Mouse (Mus musculus) forebrain, embryonic 15.5 days (tissue): ENCODE results near the gene Gm26992. TPM values are rescaled to one million over a fixed set of nuclear protein-coding genes. Genes with fewer than 3 reads are reported as not detected.

ENCODE experiments used
- ATAC-seq: fragments of 200-750 bp; cut with Nextera tagmentation; replicated peaks from 2 replicates; pipeline ENCODE4 v1.8.0; 2017; ENCODE audit warnings: mild to moderate bottlenecking, moderate TSS enrichment, moderate library complexity
- H3K27ac ChIP-seq: fragments of 300-500 bp; sonication (generic); replicated peaks from 2 replicates; pipeline ENCODE4 v1.5.1; 2015; ENCODE audit warnings: mild to moderate bottlenecking, inconsistent platforms
- H3K27me3 ChIP-seq: fragments of 300-500 bp; sonication (generic); 2 replicates; pipeline ENCODE4 v1.6.1; 2015; ENCODE audit warnings: inconsistent platforms
- H3K36me3 ChIP-seq: fragments of 300-500 bp; sonication (generic); 2 replicates; pipeline ENCODE4 v1.6.1; 2015; ENCODE audit warnings: mild to moderate bottlenecking, inconsistent platforms
- H3K4me1 ChIP-seq: fragments of 300-500 bp; sonication (generic); 2 replicates; pipeline ENCODE4 v1.6.1; 2015; ENCODE audit warnings: inconsistent platforms
- H3K4me2 ChIP-seq: fragments of 300-500 bp; sonication (generic); replicated peaks from 2 replicates; pipeline ENCODE4 v1.6.1; 2015; ENCODE audit warnings: mild to moderate bottlenecking, inconsistent platforms
- H3K4me3 ChIP-seq: fragments of 300-500 bp; sonication (generic); 2 replicates; pipeline ENCODE4 v1.5.1; 2015; ENCODE audit warnings: mild to moderate bottlenecking, inconsistent platforms
- H3K9ac ChIP-seq: fragments of 300-500 bp; sonication (generic); replicated peaks from 2 replicates; pipeline ENCODE4 v1.6.1; 2015; ENCODE audit warnings: mild to moderate bottlenecking, inconsistent platforms
- H3K9me3 ChIP-seq: fragments of 300-500 bp; sonication (generic); 2 replicates; pipeline ENCODE4 v1.6.1; 2016; ENCODE audit warnings: inconsistent platforms
- WGBS: fragments of 180-500 bp; shearing (Covaris S2); methylation state at CpG from one replicate; pipeline ENCODE4 v1.1.7; 2015; ENCODE audit warnings: mixed read lengths; 5-methylcytosine and 5-hydroxymethylcytosine counted together
- polyA plus RNA-seq: library from polyadenylated mRNA; unstranded; fragments of >200 nt; fragmentation: Nextera tagmentation; extraction: Ambion mirVana; gene quantifications from 2 replicates; pipeline ENCODE4 v1.2.1, GENCODE M21; 2015

The Gm26992 gene
- polyA plus RNA-seq: not detected in 2 replicates

DNA sequence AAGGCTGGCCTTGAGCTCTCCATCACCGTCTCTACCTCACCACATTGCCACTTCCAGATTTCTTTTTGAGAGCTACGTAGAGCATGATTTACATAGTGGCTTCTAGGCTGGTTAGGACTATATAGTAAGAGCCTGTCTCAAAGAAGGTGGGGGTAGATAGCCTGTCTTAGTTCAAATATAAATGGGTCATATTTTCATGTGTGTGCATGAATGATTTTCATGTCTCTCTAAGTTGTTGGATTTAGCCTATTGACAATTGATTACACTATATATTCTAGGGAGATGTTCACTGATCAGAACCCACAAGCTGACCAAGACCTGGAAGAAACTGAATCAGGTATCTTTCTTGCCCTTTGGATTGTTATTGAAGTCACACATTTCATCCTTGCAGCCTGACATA lies at the start of gene Gm26992:
Gene Gm26992, plus strand, starts transcription at position 301 of the 400 bp plus-strand sequence.
- no peaks in the 10 kb centered on the region for H3K9me3 ChIP-seq
- no peak within 1 kb of the TSS for H3K9ac ChIP-seq
- H3K27ac ChIP-seq: no peak within 1 kb of the TSS
- 0 out of 2 replicates have a peak, but pooled peaks cover 10% of the 10 kb centered on the region for H3K27me3 ChIP-seq
- H3K4me3 ChIP-seq: no peak within 1 kb of the TSS
- no peak for ATAC-seq
- H3K4me1 ChIP-seq: no peaks in the 10 kb centered on the region
- no peaks in the 10 kb centered on the region for H3K36me3 ChIP-seq
- no peak within 1 kb of the TSS for H3K4me2 ChIP-seq
- 89% methylated on average over 2 of the region's 2 CpGs for WGBS

DNA sequence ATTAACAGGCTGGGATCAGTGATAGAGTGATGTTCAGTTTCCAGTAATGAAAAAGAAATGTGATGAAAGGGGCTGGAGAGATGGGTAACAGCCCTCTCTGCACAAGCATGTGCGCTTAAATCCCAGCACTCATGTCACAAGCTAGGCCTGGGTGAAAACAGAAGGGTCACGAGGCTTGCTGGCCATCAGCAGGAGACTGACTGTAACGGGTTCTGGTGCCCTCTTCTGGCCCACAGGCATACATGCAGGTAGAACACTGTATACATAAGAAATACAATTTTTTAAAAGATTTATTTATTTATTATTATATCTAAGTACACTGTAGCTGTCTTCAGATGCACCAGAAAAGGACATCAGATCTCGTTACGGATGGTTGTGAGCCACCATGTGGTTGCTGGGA lies 47.6 kb upstream of the Gm26992 start:
- no peak for ATAC-seq
- WGBS: 72% methylated on average over 5 of the region's 5 CpGs

GRCm38 (mm10) chrX:103384528-103384927 lies 37.3 kb upstream of the Gm26992 start:
- ATAC-seq: no peak
- 85% methylated on average over 3 of the region's 3 CpGs for WGBS
- peaks cover 3% of the 10 kb centered on the region; the same call in 1 of the 2 replicates for H3K27me3 ChIP-seq

More for the DNA sequence above, 47.6 kb upstream of the Gm26992 start:
- no peak overlapping the region for H3K4me3 ChIP-seq
- no peaks in the 10 kb centered on the region for H3K36me3 ChIP-seq
- H3K27ac ChIP-seq: no peak overlapping the region
- no peaks in the 10 kb centered on the region for H3K9me3 ChIP-seq
- H3K4me1 ChIP-seq: no peaks in the 10 kb centered on the region
- H3K27me3 ChIP-seq: peaks cover 10% of the 10 kb centered on the region; the same call in 1 of the 2 replicates
- H3K4me2 ChIP-seq: no peak overlapping the region
- H3K9ac ChIP-seq: no peak overlapping the region

DNA sequence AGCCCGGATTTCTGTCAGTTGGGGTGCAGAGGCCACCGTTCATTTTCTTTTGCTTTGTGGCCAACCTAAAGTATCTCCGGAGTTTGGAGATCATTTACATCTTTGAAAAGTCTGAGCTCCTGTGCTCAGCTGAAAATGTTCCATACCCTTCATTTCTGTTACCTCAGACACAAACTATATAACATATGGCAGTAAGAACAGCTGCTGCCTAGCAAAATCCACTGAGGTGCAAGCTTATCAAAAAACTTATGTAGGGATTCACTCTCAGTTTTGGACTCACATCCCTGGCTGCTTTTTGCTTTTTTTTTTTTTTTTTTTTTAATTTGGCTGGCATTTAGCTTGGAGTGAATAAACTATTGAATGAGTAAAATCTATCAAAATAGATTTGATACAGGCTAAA lies 33.7 kb upstream of the Gm26992 start:
- Histone ChIP-seq H3K36me3 (no peaks in the 10 kb centered on the region), H3K4me3 (no peak overlapping the region), H3K9ac (no peak overlapping the region), H3K4me1 (no peaks in the 10 kb centered on the region), H3K27me3 (peaks cover 3% of the 10 kb centered on the region; the same call in 1 of the 2 replicates), H3K4me2 (no peak overlapping the region), H3K9me3 (no peaks in the 10 kb centered on the region), H3K27ac (no peak overlapping the region)
- 81% methylated on average over 3 of the region's 3 CpGs for WGBS
- no peak for ATAC-seq

More at GRCm38 (mm10) chrX:103384528-103384927, 37.3 kb upstream of the Gm26992 start:
- Histone ChIP-seq H3K27ac (no peak overlapping the region), H3K4me2 (no peak overlapping the region), H3K36me3 (no peaks in the 10 kb centered on the region), H3K4me1 (no peaks in the 10 kb centered on the region), H3K9ac (no peak overlapping the region), H3K4me3 (no peak overlapping the region), H3K9me3 (no peaks in the 10 kb centered on the region)

GRCm38 (mm10) chrX:103393841-103394240 lies 28.0 kb upstream of the Gm26992 start:
- Histone ChIP-seq H3K4me1 (no peaks in the 10 kb centered on the region), H3K36me3 (no peaks in the 10 kb centered on the region), H3K9ac (no peak overlapping the region), H3K9me3 (no peaks in the 10 kb centered on the region), H3K4me3 (no peak overlapping the region), H3K27me3 (peaks cover 9% of the 10 kb centered on the region; the same call in 1 of the 2 replicates), H3K27ac (no peak overlapping the region), H3K4me2 (no peak overlapping the region)
- no peak for ATAC-seq
- WGBS: 75% methylated on average over 1 of the region's 1 CpGs

- H3K4me1 ChIP-seq: no peaks in the 10 kb centered on the region
- H3K9ac ChIP-seq: no peak overlapping the region
- no peak overlapping the region for H3K4me3 ChIP-seq
- H3K27ac ChIP-seq: no peak overlapping the region
- H3K27me3 ChIP-seq: peaks cover 4% of the 10 kb centered on the region; the same call in 1 of the 2 replicates
- 42% methylated on average over 13 of the region's 13 CpGs for WGBS
- no peak for ATAC-seq
- no peaks in the 10 kb centered on the region for H3K9me3 ChIP-seq
- no peaks in the 10 kb centered on the region for H3K36me3 ChIP-seq
- H3K4me2 ChIP-seq: no peak overlapping the region
Measured at GRCm38 (mm10) chrX:103405021-103405420, 16.8 kb upstream of the Gm26992 start.

DNA sequence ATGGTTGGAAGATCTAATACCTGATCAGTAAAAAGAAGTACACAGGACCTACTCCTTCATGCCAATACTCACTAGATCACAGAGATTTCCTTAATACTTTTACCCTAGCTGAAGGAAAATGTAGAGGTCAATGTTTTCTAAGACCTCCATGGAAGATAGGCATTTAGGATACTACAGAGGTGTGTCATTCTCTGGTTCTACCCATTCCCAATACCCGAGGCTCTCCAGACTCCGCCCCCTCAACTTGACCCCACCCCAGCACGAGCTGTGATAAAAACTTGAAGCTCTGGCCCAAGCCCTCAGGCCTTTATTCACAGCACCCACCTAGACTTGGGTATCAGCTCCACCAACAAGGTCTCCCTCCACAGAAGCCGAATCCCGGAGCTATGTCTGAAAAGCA lies 7.6 kb upstream of the Gm26992 start, which contains the start of gene Tsx:
Gene Tsx, plus strand, starts transcription at position 301 of the 400 bp plus-strand sequence.
- no peak within 1 kb of the TSS for H3K4me2 ChIP-seq
- no peak within 1 kb of the TSS for H3K27ac ChIP-seq
- no peak within 1 kb of the TSS for H3K4me3 ChIP-seq
- no peak for ATAC-seq
- 80% methylated on average over 5 of the region's 5 CpGs for WGBS
- H3K27me3 ChIP-seq: peaks cover 13% of the 10 kb centered on the region
- H3K4me1 ChIP-seq: no peaks in the 10 kb centered on the region
- no peaks in the 10 kb centered on the region for H3K9me3 ChIP-seq
- no peaks in the 10 kb centered on the region for H3K36me3 ChIP-seq
- H3K9ac ChIP-seq: no peak within 1 kb of the TSS

- ATAC-seq: no peak
- H3K27me3 ChIP-seq: 0 out of 2 replicates have a peak, but pooled peaks cover 3% of the 10 kb centered on the region
- H3K9me3 ChIP-seq: no peaks in the 10 kb centered on the region
- no peak overlapping the region for H3K4me2 ChIP-seq
- H3K4me3 ChIP-seq: no peak overlapping the region
- no peak overlapping the region for H3K27ac ChIP-seq
- H3K4me1 ChIP-seq: no peaks in the 10 kb centered on the region
- no peaks in the 10 kb centered on the region for H3K36me3 ChIP-seq
- WGBS: 71% methylated on average over 7 of the region's 7 CpGs
- H3K9ac ChIP-seq: no peak overlapping the region
Measured at GRCm38 (mm10) chrX:103427677-103428076, 5.9 kb downstream of the Gm26992 start.

GRCm38 (mm10) chrX:103432293-103432692 lies 10.5 kb downstream of the Gm26992 start:
- Histone ChIP-seq H3K9ac (no peak overlapping the region), H3K4me1 (no peaks in the 10 kb centered on the region), H3K9me3 (no peaks in the 10 kb centered on the region), H3K4me3 (no peak overlapping the region), H3K27ac (no peak overlapping the region), H3K27me3 (peaks cover 5% of the 10 kb centered on the region), H3K4me2 (no peak overlapping the region), H3K36me3 (no peaks in the 10 kb centered on the region)
- WGBS: 77% methylated on average over 7 of the region's 7 CpGs
- no peak for ATAC-seq

GRCm38 (mm10) chrX:103438023-103438422 lies 16.2 kb downstream of the Gm26992 start:
- H3K9ac ChIP-seq: no peak overlapping the region
- H3K4me2 ChIP-seq: no peak overlapping the region
- 16% methylated on average over 9 of the region's 9 CpGs for WGBS
- H3K36me3 ChIP-seq: no peaks in the 10 kb centered on the region
- no peak overlapping the region for H3K27ac ChIP-seq
- ATAC-seq: no peak
- H3K9me3 ChIP-seq: no peaks in the 10 kb centered on the region
- peaks cover 23% of the 10 kb centered on the region for H3K27me3 ChIP-seq
- H3K4me1 ChIP-seq: no peaks in the 10 kb centered on the region
- H3K4me3 ChIP-seq: no peak overlapping the region

DNA sequence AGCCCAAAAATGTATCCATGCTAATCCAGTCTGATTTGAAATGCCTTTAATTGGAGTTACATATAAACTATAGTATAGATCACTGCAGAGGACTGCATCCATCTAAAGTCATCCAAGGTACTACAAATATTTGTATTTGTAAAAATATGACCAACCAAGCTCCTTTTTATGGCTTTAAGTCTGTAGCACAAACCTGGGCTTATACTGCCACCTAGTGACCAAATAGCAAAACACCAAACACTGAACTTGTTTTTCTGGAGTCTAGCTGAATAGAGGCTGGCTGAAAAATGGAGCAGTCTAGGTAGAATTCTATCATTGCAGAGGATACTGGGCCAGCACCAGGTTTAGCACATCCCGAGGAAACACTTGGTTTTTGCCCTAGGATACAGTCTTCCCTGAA lies 19.0 kb downstream of the Gm26992 start:
- peak; percentile 53; the same call in 1 of the 2 replicates for ATAC-seq
- Histone ChIP-seq H3K4me3 (no peak overlapping the region), H3K9me3 (no peaks in the 10 kb centered on the region), H3K27ac (no peak overlapping the region), H3K36me3 (no peaks in the 10 kb centered on the region), H3K27me3 (peaks cover 28% of the 10 kb centered on the region), H3K9ac (no peak overlapping the region), H3K4me2 (no peak overlapping the region), H3K4me1 (no peaks in the 10 kb centered on the region)
- 3% methylated on average over 1 of the region's 1 CpGs for WGBS

DNA sequence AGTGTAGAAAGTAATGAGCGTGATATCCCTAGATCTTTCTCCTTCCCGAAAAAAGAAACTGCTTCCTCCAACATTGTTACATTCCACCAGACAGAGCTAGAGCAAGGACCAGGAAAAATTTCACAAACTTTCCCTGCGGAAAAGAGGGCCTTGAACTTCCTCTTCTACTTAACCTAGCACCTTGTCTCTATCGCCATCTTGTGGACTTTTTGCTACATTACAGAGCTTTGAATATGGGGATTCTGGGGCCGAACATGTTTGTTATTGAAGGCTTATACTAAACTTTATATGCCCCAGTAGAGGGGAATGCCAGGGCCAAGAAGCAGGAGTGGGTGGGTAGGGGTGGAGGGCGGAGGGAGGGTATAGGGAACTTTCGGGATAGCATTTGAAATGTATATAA lies 21.9 kb downstream of the Gm26992 start:
- WGBS: 40% methylated on average over 7 of the region's 7 CpGs
- Histone ChIP-seq H3K9me3 (no peaks in the 10 kb centered on the region), H3K27me3 (peaks cover 29% of the 10 kb centered on the region; the same call in 1 of the 2 replicates), H3K4me2 (no peak overlapping the region), H3K36me3 (no peaks in the 10 kb centered on the region), H3K4me1 (peaks cover 9% of the 10 kb centered on the region), H3K27ac (no peak overlapping the region), H3K4me3 (no peak overlapping the region), H3K9ac (no peak overlapping the region)
- ATAC-seq: no peak
